ENCODE assay signal across 8 mouse cellular contexts in genomic region chr15:101113176-101113575, GRCm38 (mm10). TPM values are rescaled to one million over a fixed set of nuclear protein-coding genes. Genes with fewer than 3 reads are reported as not detected.
DNase-seq lines count a peak whose midpoint lies in the region; ATAC-seq and TF ChIP-seq lines count a peak whose summit lies in the region.
"Had no signal": no experiment of that assay in that cellular context is flagged by ENCODE, and none has a peak within 500 bp of the region (broad histone marks: within the 10 kb centered on the region; RNA-seq: fewer than 3 reads in every experiment).

No protein-coding gene starts in this region.

- H3K27me3 ChIP-seq in limb, embryonic 15.5 days: no peaks in the 10 kb centered on the region
- H3K27me3 ChIP-seq in small intestine, adult 2 months (ENCODE audit: control insufficient read depth, insufficient read depth, low read length): no peaks in the 10 kb centered on the region
- H3K27me3 ChIP-seq in hindbrain, embryonic 14.5 days (ENCODE audit: control insufficient read depth, insufficient read depth, low read length): no peaks in the 10 kb centered on the region
- no peaks in the 10 kb centered on the region for H3K27me3 ChIP-seq in cerebellum, adult 2 months (ENCODE audit: control insufficient read depth, insufficient read depth, low read length)

- DNase-seq in 3T3-L1 (ENCODE audit: low read depth, low spot score): peak; percentile 73
- DNase-seq in heart, adult 9 months (ENCODE audit: low spot score in 2 of 2): peak; percentile 78 to 79
- DNase-seq in hindbrain, embryonic 14.5 days (ENCODE audit: low spot score): no peak
- no peak for DNase-seq in cerebellum, adult 2 months

- peak overlapping the region; percentile 44 for H3K27ac ChIP-seq in limb, embryonic 15.5 days
- peak overlapping the region; percentile 45 for H3K27ac ChIP-seq in small intestine, adult 2 months (ENCODE audit: insufficient read depth, low read depth, low read length)
- H3K27ac ChIP-seq in hindbrain, embryonic 14.5 days: no peak overlapping the region
- H3K27ac ChIP-seq in cerebellum, adult 2 months (ENCODE audit: insufficient read depth, low read length): no peak overlapping the region

- WGBS in limb, embryonic 15.5 days: 44% methylated on average over 8 of the region's 8 CpGs
- WGBS in small intestine, adult 2 months: 6% methylated on average over 8 of the region's 8 CpGs
- WGBS in hindbrain, embryonic 14.5 days: 81% methylated on average over 8 of the region's 8 CpGs
- 65% methylated on average over 8 of the region's 8 CpGs for WGBS in cerebellum, adult 2 months

- ATAC-seq in CD4-positive, CD25-positive, alpha-beta regulatory T cell, adult 4 months: peak; percentile 77
- ATAC-seq in limb, embryonic 15.5 days (ENCODE audit: insufficient number of reproducible peaks, low FRiP score, low TSS enrichment, low read depth): 0 out of 2 replicates have a peak, but pooled peaks have one; percentile 42
- ATAC-seq in hindbrain, embryonic 14.5 days (ENCODE audit: low FRiP score): no peak

- H3K4me3 ChIP-seq in limb, embryonic 15.5 days: no peak overlapping the region
- H3K4me3 ChIP-seq in small intestine, adult 2 months (ENCODE audit: low read depth, low read length): peak overlapping the region; percentile 36
- no peak overlapping the region for H3K4me3 ChIP-seq in hindbrain, embryonic 14.5 days (replicated peaks; ENCODE audit: low read length)
- H3K4me3 ChIP-seq in cerebellum, adult 2 months (replicated peaks; ENCODE audit: insufficient read depth, low read depth, low read length): no peak overlapping the region
- H3K4me3 ChIP-seq: erythroblast, embryonic 14.5 days had no signal

- 0 out of 2 replicates have a peak, but pooled peaks cover 2% of the 10 kb centered on the region for H3K4me1 ChIP-seq in limb, embryonic 15.5 days
- H3K4me1 ChIP-seq in small intestine, adult 2 months (ENCODE audit: control insufficient read depth, insufficient read depth, insufficient read length, low read length): peaks cover 3% of the 10 kb centered on the region; the same call in 1 of the 2 replicates
- no peaks in the 10 kb centered on the region for H3K4me1 ChIP-seq in hindbrain, embryonic 14.5 days (replicated peaks; ENCODE audit: control insufficient read depth, insufficient read depth, low read length)
- H3K4me1 ChIP-seq in cerebellum, adult 2 months (ENCODE audit: control insufficient read depth, insufficient read depth, low read length): no peaks in the 10 kb centered on the region

- TF ChIP-seq CTCF in small intestine, adult 2 months (IDR thresholded peaks at IDR 0.05; ENCODE audit: extremely low read depth, insufficient read length, insufficient replicate concordance, low read depth, low read length): no peak
- no peak for TF ChIP-seq CTCF in cerebellum, adult 2 months (IDR thresholded peaks at IDR 0.05; ENCODE audit: borderline replicate concordance, insufficient read depth, low read depth, low read length)

- peak; percentile 5; the same call in 1 of the 2 replicates for TF ChIP-seq POLR2A in small intestine, adult 2 months (IDR thresholded peaks at IDR 0.05; ENCODE audit: low read depth, low read length)
- TF ChIP-seq POLR2A in cerebellum, adult 2 months (IDR thresholded peaks at IDR 0.05; ENCODE audit: borderline replicate concordance, insufficient read depth, low read length): no peak

- no peak overlapping the region for H3K9ac ChIP-seq in limb, embryonic 15.5 days
- no peak overlapping the region for H3K9ac ChIP-seq in hindbrain, embryonic 14.5 days

- H3K9me3 ChIP-seq in limb, embryonic 15.5 days: peaks cover 4% of the 10 kb centered on the region; the same call in 1 of the 2 replicates
- 0 out of 2 replicates have a peak, but pooled peaks cover 3% of the 10 kb centered on the region for H3K9me3 ChIP-seq in hindbrain, embryonic 14.5 days (ENCODE audit: control insufficient read depth, low read length)

- no peaks in the 10 kb centered on the region for H3K36me3 ChIP-seq in limb, embryonic 15.5 days
- no peaks in the 10 kb centered on the region for H3K36me3 ChIP-seq in small intestine, adult 2 months (ENCODE audit: control insufficient read depth, insufficient read depth, low read length)
- H3K36me3 ChIP-seq in hindbrain, embryonic 14.5 days (replicated peaks; ENCODE audit: control insufficient read depth, insufficient read depth): no peaks in the 10 kb centered on the region

- no peak overlapping the region for H3K4me2 ChIP-seq in limb, embryonic 15.5 days
- H3K4me2 ChIP-seq in hindbrain, embryonic 14.5 days (replicated peaks): no peak overlapping the region

RNA-seq across cellular contexts. Expression of gene Ankrd33, which starts 2.4 kb away (rescaled TPM):
- not detected for polyA plus RNA-seq in CD4-positive, CD25-positive, alpha-beta regulatory T cell, adult 4 months (2017; shearing (Covaris generic))
- polyA plus RNA-seq in limb, embryonic 15.5 days (2015; fragmentation: Nextera tagmentation; extraction: Ambion mirVana): not detected in 2 replicates
- not detected in 2 replicates for polyA plus RNA-seq in small intestine, adult 2 months (2012; rRNA removed)
- polyA plus RNA-seq in hindbrain, embryonic 14.5 days (2014; fragmentation: Nextera tagmentation; extraction: Ambion mirVana): not detected in 2 replicates
- 0.10 and 0.33 TPM in 2 replicates for polyA plus RNA-seq in cerebellum, adult 2 months (2012; rRNA removed)
- polyA plus RNA-seq: erythroblast, embryonic 14.5 days had no signal

RNA-seq across cellular contexts. Expression of gene Acvrl1, which starts 15.1 kb away (rescaled TPM):
- polyA plus RNA-seq in CD4-positive, CD25-positive, alpha-beta regulatory T cell, adult 4 months (2017; shearing (Covaris generic)): 1 to 10 TPM; 3.8 to 5.2 TPM
- 16.3 and 17.7 TPM in 2 replicates for polyA plus RNA-seq in limb, embryonic 15.5 days (2015; fragmentation: Nextera tagmentation; extraction: Ambion mirVana)
- 19.6 and 35.5 TPM in 2 replicates for polyA plus RNA-seq in small intestine, adult 2 months (2012; rRNA removed)
- polyA plus RNA-seq in hindbrain, embryonic 14.5 days (2014; fragmentation: Nextera tagmentation; extraction: Ambion mirVana): 5.7 and 6.2 TPM in 2 replicates
- polyA plus RNA-seq in cerebellum, adult 2 months (2012; rRNA removed): 15.3 and 17.2 TPM in 2 replicates
- polyA plus RNA-seq: erythroblast, embryonic 14.5 days had no signal

RNA-seq across cellular contexts. Expression of gene Fignl2, which starts 34.8 kb away (rescaled TPM):
- polyA plus RNA-seq in CD4-positive, CD25-positive, alpha-beta regulatory T cell, adult 4 months (2017; shearing (Covaris generic)): not detected
- polyA plus RNA-seq in limb, embryonic 15.5 days (2015; fragmentation: Nextera tagmentation; extraction: Ambion mirVana): 0.09 and 0.12 TPM in 2 replicates
- 2.9 and 7.8 TPM in 2 replicates for polyA plus RNA-seq in small intestine, adult 2 months (2012; rRNA removed)
- polyA plus RNA-seq in hindbrain, embryonic 14.5 days (2014; fragmentation: Nextera tagmentation; extraction: Ambion mirVana): 0.16 and 0.17 TPM in 2 replicates
- polyA plus RNA-seq in cerebellum, adult 2 months (2012; rRNA removed): 2.5 and 2.7 TPM in 2 replicates
- polyA plus RNA-seq: erythroblast, embryonic 14.5 days had no signal

Comparison
In these comparisons a context has a peak if more than half of its experiments do, and no peak if none do; other contexts are left out.
1. DNase-seq: peak in 3T3-L1 (single experiment) and heart, adult 9 months (2 of 2); none in hindbrain, embryonic 14.5 days (single experiment) and cerebellum, adult 2 months (0 of 2).
2. H3K27ac ChIP-seq: peak in limb, embryonic 15.5 days (single experiment) and small intestine, adult 2 months (single experiment); none in hindbrain, embryonic 14.5 days (single experiment) and cerebellum, adult 2 months (single experiment).